Mouse (Mus musculus) layer of hippocampus, adult 8-10 months (tissue): ENCODE measurements around the gene Dynlt1b. TPM values are rescaled to one million over a fixed set of nuclear protein-coding genes. Genes with fewer than 3 reads are reported as not detected.
"Not testable (repeated sequence)": the region's sequence is repeated elsewhere in the genome, so short reads cannot be mapped to it uniquely, and the experiment has no call there.

Experiments used
- DNase-seq, 2 experiments: peaks; one replicate each; pipeline ENCODE4 v3.0.0; 2022; ENCODE audit warnings: low spot score in 2 of 2
- total RNA-seq, 4 experiments: library from RNA; stranded (reverse); gene quantifications; 2 replicates each; pipeline ENCODE4 v1.2.4; 2022

The Dynlt1b gene
- total RNA-seq, 4 experiments from 2014 or later, result 26.7 to 45.8 (median 38.9) TPM

DNA sequence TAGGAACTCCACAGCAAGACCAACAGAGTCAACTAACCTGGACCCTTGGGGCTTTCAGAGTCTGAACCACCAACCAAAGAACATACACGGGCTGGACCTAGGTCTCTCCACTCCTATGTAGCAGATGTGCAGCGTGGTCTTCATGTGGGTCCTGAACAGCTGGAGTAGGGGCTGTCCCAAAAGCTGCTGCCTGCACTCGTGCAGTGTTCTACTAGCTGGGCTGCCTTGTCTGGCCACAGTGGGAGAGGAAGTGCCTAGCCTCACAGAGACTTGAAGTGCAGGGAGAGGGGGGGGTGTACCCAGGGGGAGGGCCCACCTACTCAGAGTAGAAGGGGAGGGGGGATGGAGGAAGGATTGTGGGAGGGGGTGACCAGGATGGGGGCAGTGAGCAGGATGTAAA is 7.1 kb upstream of the Dynlt1b start:
- DNase-seq, result not testable (repeated sequence)

DNA sequence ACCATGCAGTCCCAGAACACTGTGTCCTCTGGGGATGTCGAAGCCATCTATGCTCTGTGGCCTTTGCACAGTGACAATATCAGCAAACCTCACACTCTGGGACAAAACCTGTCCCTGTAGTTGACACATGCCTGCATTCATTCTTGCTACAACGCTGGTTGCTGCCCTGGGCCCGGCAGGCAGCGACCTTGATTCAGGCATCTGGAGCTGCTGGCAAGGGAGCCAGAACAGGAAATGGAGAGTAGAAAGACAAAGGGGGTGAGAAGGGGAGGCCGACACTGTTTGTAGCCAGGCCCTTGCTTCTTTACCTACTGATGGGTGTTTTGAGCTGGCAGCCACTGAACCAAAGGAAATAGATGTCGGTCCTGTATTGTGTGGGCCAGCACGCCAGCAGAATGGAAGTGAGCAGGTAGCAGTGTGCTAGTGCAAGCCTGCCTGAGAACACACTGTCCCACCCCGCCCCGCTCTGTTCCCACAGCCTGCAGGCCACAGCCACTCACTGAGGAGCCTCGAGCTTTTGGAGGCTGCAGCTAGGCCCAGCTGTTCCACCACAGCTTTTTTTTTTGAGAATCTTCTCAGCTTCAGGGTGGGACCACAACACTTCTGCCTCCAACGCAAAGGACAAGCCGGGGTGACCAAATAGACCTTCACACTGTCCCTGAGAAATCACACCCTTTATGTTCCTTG is 5.5 kb upstream of the Dynlt1b start:
- not testable (repeated sequence) for DNase-seq

DNA sequence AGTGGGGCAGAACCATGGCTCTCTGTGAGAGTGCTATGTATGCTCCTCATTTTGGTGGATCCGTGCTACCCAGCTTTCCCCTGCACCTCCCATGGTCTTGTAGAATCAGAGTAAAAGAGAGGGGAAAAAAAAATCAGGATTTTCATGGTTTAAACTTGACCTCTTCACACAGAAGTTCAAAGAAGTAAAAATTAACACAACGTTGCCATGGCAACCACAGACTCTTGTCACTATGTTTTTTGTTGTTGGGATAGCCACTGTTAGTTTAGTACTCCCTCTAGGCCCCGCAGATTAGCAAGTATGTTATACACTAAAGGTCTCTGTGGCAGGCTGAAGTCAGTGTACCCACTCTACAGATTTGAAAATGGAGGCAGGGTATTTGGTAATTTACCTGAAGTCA is 4.6 kb upstream of the Dynlt1b start:
- DNase-seq, result not testable (repeated sequence)

DNA sequence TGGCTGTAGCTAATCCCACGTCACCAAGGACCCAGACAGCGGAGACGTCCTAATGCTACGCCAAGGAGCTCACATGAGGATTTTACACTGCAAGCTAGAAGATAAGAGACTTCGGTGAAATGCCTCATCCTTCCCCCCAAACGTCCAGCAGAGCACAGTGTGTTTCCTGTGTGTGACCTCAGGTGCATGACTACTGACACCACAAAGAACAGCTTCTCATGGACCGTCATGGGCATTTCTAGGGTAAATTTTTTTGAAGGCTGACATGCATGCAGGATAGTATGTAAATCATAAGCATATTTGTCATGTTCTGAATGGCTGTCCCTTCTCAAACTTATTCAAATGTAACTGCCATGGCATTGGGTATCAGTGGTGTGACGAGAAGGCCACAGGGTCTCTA is 3.0 kb upstream of the Dynlt1b start:
- not testable (repeated sequence) for DNase-seq

DNA sequence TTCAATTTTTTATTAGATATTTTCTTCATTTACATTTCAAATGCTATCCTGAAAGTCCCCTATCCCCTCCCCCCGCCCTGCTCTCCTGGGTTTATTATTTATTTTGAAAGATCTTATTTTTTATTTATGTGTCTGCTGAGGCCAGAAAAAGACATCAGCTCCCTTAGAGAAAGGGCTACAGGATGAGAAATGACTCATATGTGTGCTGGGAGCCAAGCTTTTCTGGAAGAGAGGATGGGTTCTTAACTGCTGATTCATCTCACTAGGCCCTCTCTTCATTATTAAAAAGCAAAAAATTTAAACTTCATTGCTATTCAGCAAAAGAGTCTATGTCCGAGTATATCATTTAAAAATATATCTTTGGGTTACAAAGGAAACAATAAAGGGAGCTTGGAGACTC is 986 bp upstream of the Dynlt1b start:
- DNase-seq, result not testable (repeated sequence)

DNA sequence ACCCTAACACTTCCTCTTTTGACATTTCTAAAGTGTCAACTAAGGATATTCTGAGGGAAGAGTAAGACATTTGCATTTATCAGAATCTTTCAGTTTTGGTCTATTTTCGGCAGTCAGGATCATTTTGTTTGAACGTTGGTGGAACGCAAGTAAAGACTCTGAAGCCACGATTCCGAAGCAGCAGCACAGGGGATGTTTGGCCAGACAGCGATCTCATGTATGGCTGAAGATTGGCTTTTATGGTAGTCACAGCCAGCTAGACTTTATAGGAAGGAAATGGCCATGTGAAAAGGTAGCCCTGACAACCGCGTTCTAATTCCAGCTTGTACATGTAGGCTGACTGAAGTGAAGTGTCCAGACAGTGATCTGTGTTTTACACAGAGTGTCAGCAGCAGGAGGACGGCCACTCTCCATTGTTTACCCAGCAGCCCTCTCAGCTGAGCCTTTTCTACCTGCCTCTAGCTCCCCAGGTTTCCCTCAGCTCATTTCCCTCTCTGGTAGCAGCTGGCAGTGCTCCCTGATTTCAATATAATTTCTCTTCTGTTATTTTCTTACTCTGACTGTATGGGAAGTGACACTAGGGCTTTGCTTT is 594 bp downstream of the Dynlt1b start:
- DNase-seq, result not testable (repeated sequence)

DNA sequence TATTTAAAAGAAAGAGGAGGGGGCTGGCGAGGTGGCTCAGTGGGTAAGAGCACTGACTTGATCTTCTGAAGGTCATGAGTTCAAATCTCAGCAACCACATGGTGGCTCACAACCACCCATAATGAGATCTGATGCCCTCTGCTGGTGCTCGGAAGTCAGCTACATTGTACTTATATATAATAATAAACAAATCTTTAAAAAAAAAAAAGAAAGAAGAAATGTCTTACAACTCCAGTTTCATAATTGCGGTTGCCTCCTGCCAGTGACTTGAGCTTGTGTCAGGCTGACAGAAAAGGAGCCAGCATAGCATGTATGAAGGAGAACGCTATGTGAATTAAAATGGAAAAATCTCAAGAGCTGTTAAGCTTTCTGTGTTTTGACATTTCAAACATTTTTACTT is 2.5 kb downstream of the Dynlt1b start:
- not testable (repeated sequence) for DNase-seq

DNA sequence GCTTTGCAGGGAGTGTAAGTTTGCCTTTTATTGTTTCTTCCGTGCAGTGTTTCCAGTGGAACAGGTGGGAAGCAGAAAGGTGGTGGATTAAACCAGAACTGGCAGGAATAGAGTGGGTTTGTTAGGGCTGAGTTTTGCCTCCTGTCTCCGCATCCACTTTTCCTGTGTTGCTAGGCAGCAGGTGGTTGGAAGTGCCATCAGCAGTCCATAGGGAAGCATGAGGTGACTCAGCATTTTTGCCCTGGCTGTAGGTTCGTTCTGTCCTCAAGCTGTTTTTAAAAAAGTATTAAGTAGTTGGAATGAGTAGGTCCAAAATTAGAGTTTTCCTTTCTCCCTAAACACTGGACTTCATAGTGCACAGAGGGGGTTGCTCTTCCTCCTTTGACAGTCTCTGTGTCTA is 3.8 kb downstream of the Dynlt1b start:
- not testable (repeated sequence) for DNase-seq

DNA sequence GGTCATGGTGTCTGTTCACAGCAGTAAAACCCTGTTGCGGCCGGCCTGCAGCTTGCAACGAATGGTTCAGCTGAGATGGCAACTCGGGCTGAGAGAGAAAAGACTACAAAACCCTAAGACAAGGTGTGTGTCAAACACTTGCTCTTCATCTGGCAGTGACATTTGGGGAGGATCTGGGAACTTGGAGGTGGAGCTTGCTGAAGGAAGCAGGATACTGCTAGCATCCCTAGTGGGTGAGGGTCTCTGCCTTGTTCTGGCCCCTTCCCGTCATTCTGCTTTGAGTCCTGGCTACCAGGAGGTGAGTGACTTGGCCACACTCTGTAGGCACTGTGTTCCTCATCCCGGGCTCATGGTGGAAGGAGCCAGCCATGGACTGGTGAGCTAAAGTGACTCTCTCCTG is 8.2 kb downstream of the Dynlt1b start:
- not testable (repeated sequence) for DNase-seq

DNA sequence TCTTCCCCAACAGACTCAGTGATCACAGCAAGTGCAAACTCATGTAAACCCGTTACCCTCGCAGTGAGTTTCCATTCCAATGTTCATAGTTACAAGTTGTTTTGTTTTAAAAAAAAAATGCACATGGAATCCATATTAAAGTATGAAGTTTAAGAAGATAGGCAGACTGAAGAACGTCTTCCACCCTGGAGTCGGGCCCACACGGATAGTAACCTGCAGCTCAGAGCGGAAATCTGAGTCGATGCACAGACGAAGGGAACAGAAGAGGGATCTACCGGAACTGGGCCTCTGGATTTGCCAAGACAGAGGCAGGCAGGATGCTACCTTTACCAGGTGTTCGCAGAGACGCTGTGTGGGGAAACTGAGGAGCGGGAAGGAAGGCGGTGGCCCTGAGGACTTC is 10.0 kb downstream of the Dynlt1b start:
- DNase-seq, result not testable (repeated sequence)

DNA sequence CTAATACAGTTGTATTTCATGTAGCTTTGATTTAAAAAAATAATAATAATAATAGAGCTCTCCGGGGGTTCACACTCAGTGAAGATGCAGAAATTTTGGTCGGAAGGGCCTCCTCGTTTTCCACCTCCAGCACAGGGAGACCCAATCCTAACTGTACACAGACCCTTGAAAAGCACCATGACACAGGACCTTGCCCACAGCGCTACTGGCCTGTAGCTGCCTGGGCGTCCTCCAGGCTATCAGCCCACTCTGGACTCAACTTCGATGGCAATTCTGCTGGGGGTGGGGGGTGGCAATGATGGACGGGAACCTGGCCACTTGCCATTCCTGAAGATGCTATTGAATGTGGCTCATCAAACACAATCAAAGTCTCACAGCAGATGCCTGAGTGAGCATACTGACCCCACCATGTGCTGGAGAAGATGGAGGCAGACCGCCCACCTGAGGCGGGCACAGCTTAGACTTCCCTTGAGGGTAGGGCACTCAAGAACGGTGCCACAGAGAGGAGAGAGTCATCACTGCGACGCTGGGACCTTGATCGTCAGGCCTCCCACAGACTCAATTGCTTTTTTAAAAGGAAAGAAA is 10.7 kb downstream of the Dynlt1b start:
- not testable (repeated sequence) for DNase-seq

DNA sequence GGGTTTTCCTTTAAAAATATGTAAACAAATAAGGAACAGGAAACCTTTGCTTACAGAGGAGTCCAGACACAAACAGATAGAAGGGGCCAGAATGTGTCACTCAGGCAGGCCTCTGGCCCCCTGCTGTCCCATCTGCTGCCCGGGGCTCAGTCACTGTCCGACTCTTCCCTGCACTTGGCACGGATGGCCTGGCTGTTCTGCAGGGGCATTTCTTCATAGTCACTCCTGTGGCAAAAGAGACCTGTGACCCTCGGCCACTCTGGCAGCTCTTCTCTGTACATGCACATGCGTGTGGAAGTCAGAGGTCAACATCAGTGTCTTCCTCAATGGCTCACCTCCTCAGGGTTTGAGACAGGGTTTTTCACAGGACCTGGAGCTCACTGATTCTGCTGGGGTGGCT is 11.3 kb downstream of the Dynlt1b start:
- DNase-seq, result not testable (repeated sequence)

DNA sequence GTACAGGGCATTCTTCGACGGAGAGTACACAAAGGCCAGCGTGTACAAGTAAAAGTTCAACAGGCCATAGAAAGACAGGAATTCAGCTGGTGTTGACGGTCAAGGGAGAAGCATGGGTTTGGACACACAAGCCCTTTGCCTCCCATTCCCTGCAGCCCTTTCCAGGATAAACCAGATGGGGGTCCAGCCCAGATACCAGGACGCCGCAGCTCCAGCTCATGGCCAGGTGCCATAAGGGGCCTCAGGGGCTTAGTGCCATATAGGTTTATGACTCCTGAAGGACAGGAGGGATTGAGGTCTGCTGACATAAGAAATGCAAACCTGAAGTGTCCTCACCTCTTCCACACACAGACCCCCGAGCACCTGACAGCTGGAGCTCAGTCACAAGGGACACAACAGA is 12.6 kb downstream of the Dynlt1b start:
- DNase-seq, result not testable (repeated sequence)

DNA sequence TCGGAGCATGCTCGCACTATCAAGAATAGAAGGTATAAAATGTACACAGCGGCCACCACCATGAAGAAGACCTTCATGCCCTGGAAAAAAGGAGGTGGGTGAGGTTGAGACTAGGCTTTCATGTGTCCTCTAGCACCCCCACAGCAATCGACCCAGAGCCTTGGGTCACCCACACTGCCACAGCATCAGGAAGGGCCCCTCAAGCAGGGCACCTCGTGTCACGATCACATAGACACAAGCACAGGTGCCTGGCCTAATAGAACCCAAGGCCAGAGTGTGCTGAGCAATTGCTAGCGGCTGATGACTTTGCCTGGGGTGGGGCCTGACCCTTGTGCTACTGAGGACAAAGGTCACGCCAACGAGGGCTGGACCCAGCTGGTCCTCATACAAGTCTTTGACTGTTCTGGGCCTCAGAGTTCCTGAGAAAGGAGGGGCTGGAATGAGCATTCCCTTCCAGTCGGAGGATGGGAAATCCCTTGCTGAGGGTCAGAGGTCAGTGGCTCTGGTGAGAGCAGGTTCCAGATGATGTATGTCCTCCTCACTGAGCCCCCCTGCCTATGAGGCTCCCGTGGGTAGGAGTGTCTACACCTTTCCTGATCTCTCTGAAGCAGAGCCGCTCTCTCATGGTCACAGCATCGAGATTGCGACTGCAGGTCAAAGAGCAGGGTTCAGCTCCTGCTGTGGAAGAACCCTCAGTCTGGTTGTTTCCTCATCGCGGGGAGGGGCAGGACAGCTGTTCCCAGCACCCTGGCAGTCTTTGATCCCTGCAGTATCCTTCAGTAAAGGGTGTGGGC is 16.1 kb downstream of the Dynlt1b start:
- DNase-seq, result not testable (repeated sequence)

DNA sequence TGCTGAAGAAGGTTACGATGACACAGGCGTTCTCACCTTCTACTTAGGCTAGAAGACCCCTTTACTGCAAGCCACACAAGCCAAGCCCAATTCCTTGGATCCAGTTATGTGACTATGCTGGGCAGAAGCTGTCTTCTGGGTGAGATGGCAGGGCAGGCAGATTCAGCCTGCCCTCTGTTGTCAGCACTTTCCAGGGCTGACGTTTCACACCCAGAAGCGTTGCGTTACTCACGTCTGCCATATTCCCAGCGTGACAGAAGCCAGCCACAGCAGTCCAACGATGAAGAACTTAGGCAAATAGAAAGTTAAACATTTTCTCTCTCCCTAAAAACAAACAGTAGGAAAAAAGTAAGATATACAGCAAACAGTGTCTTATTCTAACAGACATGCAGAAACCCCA is 18.4 kb downstream of the Dynlt1b start:
- not testable (repeated sequence) for DNase-seq

DNA sequence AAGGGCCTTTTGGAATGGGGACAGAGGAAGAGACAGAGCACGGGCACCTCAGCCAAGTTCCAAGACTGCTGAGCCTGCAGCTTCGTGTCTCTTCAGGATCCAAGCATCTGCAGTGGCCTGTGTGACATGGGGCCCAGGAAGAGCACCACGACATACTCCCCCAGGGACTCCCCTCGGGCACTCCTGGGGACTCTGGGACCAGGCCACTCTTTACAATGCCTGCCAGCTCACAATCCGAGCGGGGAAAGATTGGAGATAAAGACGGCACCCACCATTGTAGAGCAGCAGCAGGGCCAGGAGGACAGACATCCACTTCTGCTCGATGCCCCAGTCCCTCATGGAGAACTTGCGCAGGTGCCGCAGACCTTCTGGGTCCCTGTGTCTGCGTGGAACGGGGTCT is 19.3 kb downstream of the Dynlt1b start:
- not testable (repeated sequence) for DNase-seq

DNA sequence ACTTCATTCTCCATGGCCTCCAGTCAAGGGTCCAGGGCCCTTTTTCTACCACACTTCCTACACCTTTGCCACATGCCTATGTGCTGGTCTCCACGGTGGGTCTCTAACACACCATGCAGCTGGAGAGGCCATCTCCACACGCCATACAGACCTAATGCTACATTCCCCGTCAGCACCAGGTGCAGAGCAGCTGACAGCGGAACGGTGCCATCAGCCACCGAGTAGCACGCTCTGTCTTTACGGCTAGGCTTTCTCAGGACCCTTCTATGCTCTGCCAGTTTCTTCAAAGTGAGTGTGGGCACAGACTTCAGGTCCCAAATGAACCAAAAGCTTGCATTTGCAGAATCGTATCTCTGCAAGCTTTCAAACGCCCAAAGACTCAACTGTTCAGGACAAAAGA is 21.3 kb downstream of the Dynlt1b start:
- DNase-seq, result not testable (repeated sequence)

DNA sequence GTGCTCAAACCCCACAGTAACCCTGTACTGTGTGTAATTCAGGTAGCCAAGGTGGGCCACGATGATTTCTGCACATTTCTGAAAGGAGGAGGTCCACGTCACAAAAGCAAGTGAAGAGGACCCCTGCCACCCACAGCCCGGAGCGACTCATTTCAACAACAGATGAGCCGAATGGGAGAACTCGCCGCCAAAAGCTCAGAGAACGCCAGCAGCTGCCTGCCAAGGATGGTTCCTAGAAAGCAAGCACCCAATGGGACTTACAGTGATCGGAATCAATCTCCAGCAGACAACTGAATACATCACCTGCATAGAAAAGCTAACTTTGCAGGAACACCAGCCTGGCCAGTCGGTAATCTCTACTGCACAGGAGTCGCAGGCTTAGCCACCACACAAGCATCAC is 22.8 kb downstream of the Dynlt1b start:
- DNase-seq, result peak; percentile 69 to 82

DNA sequence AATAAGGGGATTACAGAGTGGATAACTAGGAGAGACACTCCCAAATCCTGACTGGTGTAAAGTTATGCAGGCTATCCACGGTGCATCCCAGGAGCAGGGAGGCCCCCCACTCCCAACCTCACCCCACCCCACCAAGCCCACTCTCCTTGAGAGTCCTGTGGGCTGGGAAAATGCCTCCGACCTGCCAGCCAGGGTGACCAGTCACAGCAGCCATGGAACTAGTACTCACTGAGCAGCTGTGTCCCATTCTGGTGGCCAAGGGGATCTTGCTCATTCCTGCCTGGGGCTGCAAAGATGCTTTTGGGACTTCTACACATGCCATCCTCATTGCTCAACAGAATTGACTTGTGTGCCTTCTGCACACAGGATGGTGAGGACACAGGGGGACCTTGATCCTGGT is 24.8 kb downstream of the Dynlt1b start:
- not testable (repeated sequence) for DNase-seq

DNA sequence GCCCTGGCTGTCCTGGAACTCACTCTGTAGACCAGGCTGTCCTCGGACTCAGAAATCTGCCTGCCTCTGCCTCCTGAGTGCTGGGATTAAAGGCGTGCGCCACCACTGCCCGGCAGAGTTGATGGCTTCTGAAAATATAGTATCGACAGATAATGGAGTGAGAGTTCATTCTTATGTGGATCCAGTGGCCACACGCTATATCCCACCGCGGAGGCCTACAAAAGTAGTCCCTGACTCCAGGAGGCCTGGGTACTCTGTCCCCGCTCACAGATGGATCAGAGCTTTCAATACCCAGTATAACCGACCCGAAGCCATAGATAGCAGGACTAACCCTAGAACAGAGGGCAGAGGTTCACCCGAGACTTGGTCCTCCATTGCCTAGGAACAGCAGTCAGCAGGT is 26.0 kb downstream of the Dynlt1b start:
- not testable (repeated sequence) for DNase-seq

DNA sequence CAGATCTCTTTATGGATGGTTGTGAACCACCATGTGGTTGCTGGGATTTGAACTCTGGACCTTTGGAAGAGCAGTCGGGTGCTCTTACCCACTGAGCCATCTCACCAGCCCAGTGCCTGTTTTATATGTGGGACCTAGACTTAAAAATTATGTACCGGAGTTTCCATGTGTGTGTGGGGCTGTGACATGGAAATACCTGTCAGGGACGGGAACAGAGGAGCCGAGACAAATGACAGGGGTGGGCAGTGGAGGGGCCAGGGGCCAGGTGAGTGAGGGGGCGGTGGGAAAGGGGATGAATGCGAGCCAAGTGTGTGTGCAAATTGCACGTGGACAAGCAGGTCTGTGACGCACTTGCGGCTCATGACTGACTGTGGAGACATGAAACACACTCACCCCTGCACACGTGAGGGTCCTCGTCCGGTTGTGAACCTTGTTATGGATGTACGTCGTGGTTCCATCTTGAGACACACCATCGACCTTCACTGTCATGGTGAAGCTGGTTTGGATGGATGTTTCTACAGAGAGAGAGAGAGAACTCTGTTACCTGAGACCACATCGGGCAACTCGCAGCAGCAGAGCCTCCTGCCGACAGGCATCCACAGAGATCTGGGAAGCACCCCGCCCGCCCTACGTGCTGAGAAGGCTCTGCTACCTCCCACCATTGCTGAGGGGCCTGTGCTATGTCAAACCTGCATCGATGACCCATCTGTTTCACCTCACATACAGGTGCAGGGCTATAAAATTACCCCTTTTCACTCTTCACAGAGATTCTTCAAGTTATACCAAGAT is 26.9 kb downstream of the Dynlt1b start:
- DNase-seq, result not testable (repeated sequence)
